Mouse (Mus musculus): ENCODE data around the gene Naalad2. TPM values are rescaled to one million over a fixed set of nuclear protein-coding genes. Genes with fewer than 3 reads are reported as not detected.

The Naalad2 gene
- 6.1 TPM for polyA plus RNA-seq (2014; fragmentation: Illumina TruSeq; extraction: RNeasy Lipid Tissue Mini Kit (QIAGEN cat#74804); ENCODE audit: low read depth, low replicate concordance)

DNA sequence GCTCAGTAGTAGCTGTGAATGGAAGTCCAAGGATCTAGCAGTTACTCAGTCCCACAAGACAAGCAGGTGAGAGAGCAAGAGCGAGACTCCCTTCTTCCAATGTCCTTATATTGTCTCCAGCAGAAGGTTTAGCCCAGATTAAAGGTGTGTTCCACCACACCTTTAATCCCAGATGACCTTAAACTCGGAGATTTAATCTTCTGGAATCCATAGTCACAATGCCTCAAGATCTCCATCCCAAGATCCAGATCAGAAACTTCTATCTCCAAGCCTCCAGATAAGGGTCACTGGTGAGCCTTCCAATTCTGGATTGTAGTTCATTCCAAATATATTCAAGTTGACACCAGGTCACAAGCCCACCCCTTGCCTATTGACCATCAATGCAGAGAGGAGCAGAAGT lies at the start of gene Naalad2:
TSS of gene Naalad2 (minus strand) at position 101 of the 400 bp plus-strand sequence.

GRCm38 (mm10) chr9:18430354-18430753 lies 27.6 kb upstream of the Naalad2 start, which contains the start of gene Mbd3l2:
TSS of gene Mbd3l2 (plus strand) at chr9:18430654.

DNA sequence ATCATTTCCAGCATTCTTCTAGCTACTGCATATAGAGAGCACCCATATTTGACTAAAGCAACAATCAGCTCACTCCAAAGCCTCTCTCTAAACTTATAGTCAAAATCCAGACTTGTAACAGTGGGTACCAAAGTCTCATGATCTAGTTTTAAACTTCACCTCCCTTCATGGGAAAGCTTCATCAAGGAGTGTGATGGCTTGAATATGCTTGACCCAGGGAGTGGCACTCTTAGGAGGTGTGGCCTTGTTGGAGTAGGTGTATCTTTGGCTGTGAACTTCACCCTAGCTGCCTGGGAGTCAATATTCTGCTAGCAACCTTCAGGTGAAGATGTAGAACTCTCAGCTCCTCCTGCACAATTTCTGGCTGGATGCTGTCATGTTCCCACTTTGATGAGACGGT lies 1.3 kb upstream of the Naalad2 start, which contains the start of gene Ubtfl1:
TSS of gene Ubtfl1 (plus strand) at position 301 of the 400 bp plus-strand sequence.

GRCm38 (mm10) chr9:18291571-18292429 lies 111.0 kb downstream of the Naalad2 start, which contains the start of gene Chordc1:
TSS of gene Chordc1 (plus strand) at chr9:18292125.

Other genes with a start within 250 kb of the Naalad2 start
- 165 TPM for gene Chordc1, start 110.9 kb downstream of the Naalad2 start, polyA plus RNA-seq (2014; fragmentation: Illumina TruSeq; extraction: RNeasy Lipid Tissue Mini Kit (QIAGEN cat#74804); ENCODE audit: low read depth, low replicate concordance)
- not detected for gene Ubtfl1, start 1.4 kb upstream of the Naalad2 start, polyA plus RNA-seq (2014; fragmentation: Illumina TruSeq; extraction: RNeasy Lipid Tissue Mini Kit (QIAGEN cat#74804); ENCODE audit: low read depth, low replicate concordance)
- gene Mbd3l2, start 27.7 kb upstream of the Naalad2 start, polyA plus RNA-seq (2014; fragmentation: Illumina TruSeq; extraction: RNeasy Lipid Tissue Mini Kit (QIAGEN cat#74804); ENCODE audit: low read depth, low replicate concordance), result not detected
- 9.7 TPM for gene Zfp558, start 75.3 kb upstream of the Naalad2 start, polyA plus RNA-seq (2014; fragmentation: Illumina TruSeq; extraction: RNeasy Lipid Tissue Mini Kit (QIAGEN cat#74804); ENCODE audit: low read depth, low replicate concordance)
- gene Mbd3l1, start 75.4 kb upstream of the Naalad2 start, polyA plus RNA-seq (2014; fragmentation: Illumina TruSeq; extraction: RNeasy Lipid Tissue Mini Kit (QIAGEN cat#74804); ENCODE audit: low read depth, low replicate concordance), result not detected